Mouse (Mus musculus) kidney, postnatal 0 days (tissue): ENCODE results near the gene Gpc5. TPM values are rescaled to one million over a fixed set of nuclear protein-coding genes. Genes with fewer than 3 reads are reported as not detected.

Experiments used
- ATAC-seq: fragments of 200-750 bp; cut with Nextera tagmentation; replicated peaks from 2 replicates; pipeline ENCODE4 v1.8.0; 2017; ENCODE audit warnings: low read depth, moderate number of reproducible peaks, moderate TSS enrichment, moderate library complexity; ENCODE audit not compliant: low FRiP score
- DNase-seq: peaks from one replicate; pipeline ENCODE4 v3.0.0-alpha.2; 2016; ENCODE audit warnings: low spot score
- H3K27ac ChIP-seq: fragments of 300-500 bp; sonication (generic); 2 replicates; pipeline ENCODE4 v1.5.1; 2014; ENCODE audit warnings: mild to moderate bottlenecking
- H3K27me3 ChIP-seq: fragments of 300-500 bp; sonication (generic); 2 replicates; pipeline ENCODE4 v1.6.1; 2014; ENCODE audit warnings: low read length, mixed read lengths; ENCODE audit not compliant: insufficient read depth
- H3K36me3 ChIP-seq: fragments of 300-500 bp; sonication (generic); 2 replicates; pipeline ENCODE4 v1.6.1; 2014; ENCODE audit warnings: low read length, mixed read lengths; ENCODE audit not compliant: insufficient read depth
- H3K4me1 ChIP-seq: fragments of 300-500 bp; sonication (generic); replicated peaks from 2 replicates; pipeline ENCODE4 v1.6.1; 2014; ENCODE audit warnings: antibody characterized with exemption, low read length, mixed read lengths; ENCODE audit not compliant: insufficient read depth
- H3K4me2 ChIP-seq: fragments of 300-500 bp; sonication (generic); 2 replicates; pipeline ENCODE4 v1.6.1; 2014; ENCODE audit warnings: mild to moderate bottlenecking, low read length, moderate library complexity, mixed read lengths
- H3K4me3 ChIP-seq: fragments of 300-500 bp; sonication (generic); replicated peaks from 2 replicates; pipeline ENCODE4 v1.5.1; 2014; ENCODE audit warnings: low read depth, low read length
- H3K9ac ChIP-seq: fragments of 300-500 bp; sonication (generic); 2 replicates; pipeline ENCODE4 v1.6.1; 2014; ENCODE audit warnings: low read depth, low read length
- H3K9me3 ChIP-seq: fragments of 300-500 bp; sonication (generic); replicated peaks from 2 replicates; pipeline ENCODE4 v1.6.1; 2016; ENCODE audit warnings: low read length, inconsistent platforms, mixed read lengths
- CTCF ChIP-seq: IDR thresholded peaks from 2 replicates; pipeline ENCODE4 v1.5.1; 2016; ENCODE audit warnings: antibody characterized with exemption, low read depth, mild to moderate bottlenecking, moderate library complexity
- WGBS: fragments of 180-500 bp; shearing (Covaris S2); extraction: QIAGEN DNeasy Blood & Tissue Kit; methylation state at CpG from one replicate; pipeline ENCODE4 v1.1.7; 2014; 5-methylcytosine and 5-hydroxymethylcytosine counted together
- polyA plus RNA-seq: library from polyadenylated mRNA; unstranded; fragments of >200 nt; fragmentation: Nextera tagmentation; extraction: Ambion mirVana; gene quantifications from 2 replicates; pipeline ENCODE4 v1.2.1, GENCODE M21; 2015

Gpc5 gene
- polyA plus RNA-seq, 1 experiment from 2014 or later = 18.5 TPM

DNA sequence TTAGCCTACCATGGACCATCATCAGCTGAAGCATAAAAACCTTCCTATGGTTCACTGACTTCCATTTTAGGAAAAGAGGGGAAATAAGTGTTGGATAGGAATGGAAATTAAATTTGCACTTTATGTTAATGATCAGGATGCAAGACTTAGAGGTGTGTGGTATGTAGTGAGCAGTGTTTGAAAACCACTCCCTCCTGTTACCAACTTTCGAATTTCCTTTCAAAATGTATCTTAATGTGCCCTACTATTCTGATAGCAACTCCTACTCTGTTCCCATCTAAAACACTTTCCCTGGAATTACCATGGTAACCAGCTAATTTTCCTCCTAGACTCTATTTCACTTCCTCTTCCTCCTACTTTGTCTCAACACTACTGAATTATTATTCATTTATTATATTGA is 1045.8 kb downstream of the Gpc5 start:
- no peak for ATAC-seq
- Histone ChIP-seq H3K4me1 (no peaks in the 10 kb centered on the region), H3K9me3 (no peaks in the 10 kb centered on the region), H3K27me3 (no peaks in the 10 kb centered on the region), H3K4me2 (no peak overlapping the region), H3K27ac (no peak overlapping the region), H3K36me3 (no peaks in the 10 kb centered on the region), H3K4me3 (no peak overlapping the region), H3K9ac (no peak overlapping the region)
- TF ChIP-seq CTCF = no peak
- 77% methylated on average over 1 of the region's 1 CpGs for WGBS
- no peak for DNase-seq

DNA sequence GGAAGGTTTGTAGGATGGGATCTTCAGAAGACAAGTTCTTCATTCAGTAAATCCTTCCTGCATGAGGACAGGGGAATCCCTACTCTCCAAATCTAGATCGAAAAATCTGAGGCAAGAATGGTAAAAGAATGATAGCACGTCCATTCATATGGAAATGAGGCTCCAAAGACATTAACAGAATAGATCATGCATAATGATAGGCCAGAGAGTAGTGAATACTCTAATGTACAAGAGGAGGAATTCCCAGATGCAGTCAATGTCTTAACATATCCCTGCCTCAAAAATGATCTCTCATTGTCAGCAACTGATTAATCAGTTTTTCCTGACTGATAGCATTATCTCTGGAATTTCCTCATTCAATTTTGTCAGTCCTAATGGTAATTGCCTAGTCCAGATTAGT is 1070.6 kb downstream of the Gpc5 start:
- Histone ChIP-seq H3K9me3 (no peaks in the 10 kb centered on the region), H3K27ac (no peak overlapping the region), H3K27me3 (no peaks in the 10 kb centered on the region), H3K9ac (no peak overlapping the region), H3K4me1 (no peaks in the 10 kb centered on the region), H3K4me2 (no peak overlapping the region), H3K36me3 (no peaks in the 10 kb centered on the region), H3K4me3 (no peak overlapping the region)
- 89% methylated on average over 2 of the region's 2 CpGs for WGBS
- DNase-seq = no peak
- no peak for ATAC-seq
- no peak for TF ChIP-seq CTCF

GRCm38 (mm10) chr14:116167401-116167800 is 1075.4 kb downstream of the Gpc5 start:
- H3K4me2 ChIP-seq = no peak overlapping the region
- no peaks in the 10 kb centered on the region for H3K27me3 ChIP-seq
- ATAC-seq = no peak
- H3K4me1 ChIP-seq = no peaks in the 10 kb centered on the region
- no peak for DNase-seq
- H3K27ac ChIP-seq = no peak overlapping the region
- no peaks in the 10 kb centered on the region for H3K36me3 ChIP-seq
- no peak overlapping the region for H3K9ac ChIP-seq
- H3K4me3 ChIP-seq = no peak overlapping the region
- TF ChIP-seq CTCF = no peak
- no peaks in the 10 kb centered on the region for H3K9me3 ChIP-seq

GRCm38 (mm10) chr14:116169129-116169528 is 1077.1 kb downstream of the Gpc5 start:
- Histone ChIP-seq H3K27ac (no peak overlapping the region), H3K36me3 (no peaks in the 10 kb centered on the region), H3K9me3 (no peaks in the 10 kb centered on the region), H3K27me3 (no peaks in the 10 kb centered on the region), H3K4me1 (no peaks in the 10 kb centered on the region), H3K4me2 (no peak overlapping the region), H3K9ac (no peak overlapping the region), H3K4me3 (no peak overlapping the region)
- TF ChIP-seq CTCF = no peak
- no peak for ATAC-seq
- WGBS = 69% methylated on average over 5 of the region's 5 CpGs
- DNase-seq = no peak

DNA sequence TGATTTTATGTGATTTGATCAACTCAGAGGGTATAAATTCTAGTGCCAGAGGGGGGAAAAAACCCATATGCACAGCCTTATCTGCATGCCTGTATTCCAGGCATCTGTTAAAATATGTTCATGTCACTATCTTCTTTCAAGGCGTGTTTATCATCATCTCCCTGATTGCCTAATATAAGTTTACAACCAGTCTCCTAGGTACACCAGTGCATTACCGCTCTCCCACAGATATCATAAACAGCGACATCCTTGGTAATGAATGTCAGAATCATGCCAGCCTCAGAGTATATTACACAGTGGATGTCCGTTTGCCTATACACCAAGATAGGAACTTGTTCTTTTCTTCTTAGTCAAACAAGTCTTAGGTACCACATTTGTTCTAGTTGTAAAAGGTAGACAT is 1095.0 kb downstream of the Gpc5 start:
- no peak overlapping the region for H3K9ac ChIP-seq
- DNase-seq = no peak
- no peaks in the 10 kb centered on the region for H3K36me3 ChIP-seq
- no peak for TF ChIP-seq CTCF
- H3K4me3 ChIP-seq = no peak overlapping the region
- no peaks in the 10 kb centered on the region for H3K27me3 ChIP-seq
- no peaks in the 10 kb centered on the region for H3K4me1 ChIP-seq
- ATAC-seq = no peak
- no peak overlapping the region for H3K4me2 ChIP-seq
- H3K9me3 ChIP-seq = no peaks in the 10 kb centered on the region
- WGBS = 75% methylated on average over 4 of the region's 4 CpGs
- H3K27ac ChIP-seq = no peak overlapping the region

DNA sequence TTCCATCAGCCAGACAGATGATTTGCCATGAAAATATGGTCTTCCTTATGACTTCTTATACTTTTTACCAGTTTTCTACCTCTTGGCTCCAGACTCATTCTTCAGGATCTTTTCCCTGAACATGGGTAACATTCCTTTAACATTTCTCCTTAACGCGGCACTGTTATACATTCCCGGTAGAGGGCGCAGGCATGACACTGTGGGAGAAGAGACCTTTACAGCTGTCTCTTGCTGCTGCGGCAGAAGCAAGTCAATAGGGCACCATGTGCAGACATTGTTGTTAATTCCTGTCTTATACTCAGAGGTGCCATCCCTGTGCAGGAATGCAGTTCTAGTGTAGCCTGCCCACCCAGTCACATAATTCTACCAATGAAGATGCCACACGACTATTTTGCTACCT is 1115.0 kb downstream of the Gpc5 start:
- Histone ChIP-seq H3K4me2 (no peak overlapping the region), H3K9ac (no peak overlapping the region), H3K9me3 (no peaks in the 10 kb centered on the region), H3K36me3 (no peaks in the 10 kb centered on the region), H3K4me3 (no peak overlapping the region), H3K27me3 (no peaks in the 10 kb centered on the region), H3K27ac (no peak overlapping the region), H3K4me1 (no peaks in the 10 kb centered on the region)
- no peak for ATAC-seq
- DNase-seq = peak; percentile 66
- TF ChIP-seq CTCF = peak; percentile 82
- 35% methylated on average over 6 of the region's 6 CpGs for WGBS

DNA sequence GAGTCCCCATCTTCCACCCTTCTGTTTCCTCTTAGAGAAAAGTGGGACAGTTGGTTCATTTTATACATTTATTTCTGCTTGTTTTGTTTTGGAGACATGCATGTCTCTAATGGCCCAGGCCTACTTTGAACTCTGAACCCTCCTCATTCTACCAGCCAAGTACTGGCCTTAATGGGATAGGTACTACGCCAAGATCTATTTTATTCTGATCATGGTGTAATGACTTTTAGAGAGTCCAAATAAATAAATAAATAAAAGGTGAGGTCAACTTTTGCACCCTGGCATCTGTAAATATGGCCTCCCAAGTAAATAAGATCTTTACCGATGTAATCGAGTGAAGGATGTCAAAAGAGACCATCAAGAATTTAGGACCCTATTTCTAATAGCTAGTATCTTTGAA is 1116.6 kb downstream of the Gpc5 start:
- H3K4me3 ChIP-seq = no peak overlapping the region
- H3K9me3 ChIP-seq = no peaks in the 10 kb centered on the region
- no peak overlapping the region for H3K4me2 ChIP-seq
- no peak overlapping the region for H3K27ac ChIP-seq
- H3K27me3 ChIP-seq = no peaks in the 10 kb centered on the region
- no peak overlapping the region for H3K9ac ChIP-seq
- 92% methylated on average over 3 of the region's 3 CpGs for WGBS
- ATAC-seq = no peak
- no peaks in the 10 kb centered on the region for H3K4me1 ChIP-seq
- TF ChIP-seq CTCF = no peak
- H3K36me3 ChIP-seq = no peaks in the 10 kb centered on the region
- DNase-seq = no peak
